Mouse (Mus musculus) embryo, embryonic 10.5 days (tissue): Measurements from ENCODE around the gene 4921501E09Rik.
"Not testable (repeated sequence)": the region's sequence is repeated elsewhere in the genome, so short reads cannot be mapped to it uniquely, and the experiment has no call there.

Source experiments
- DNase-seq: peaks from one replicate; pipeline ENCODE4 v3.0.0-alpha.2; 2015; ENCODE audit warnings: low spot score

4921501E09Rik gene

GRCm38 (mm10) chr17:33067958-33068357, at the start of gene 4921501E09Rik:
TSS of gene 4921501E09Rik (minus strand) at chr17:33068058.
- DNase-seq, result no peak

GRCm38 (mm10) chr17:33097396-33097795, 29.5 kb upstream of the 4921501E09Rik start:
- DNase-seq, result no peak

- peak; percentile 90 for DNase-seq
Measured at GRCm38 (mm10) chr17:33092391-33093193, 24.7 kb upstream of the 4921501E09Rik start.

- DNase-seq, result peak; percentile 10
Measured at GRCm38 (mm10) chr17:33091630-33092029, 23.8 kb upstream of the 4921501E09Rik start.

GRCm38 (mm10) chr17:33089220-33089949, 21.5 kb upstream of the 4921501E09Rik start, which contains the start of gene Zfp563:
TSS of gene Zfp563 (plus strand) at chr17:33089310.
- DNase-seq, result peak; percentile 93

GRCm38 (mm10) chr17:33063001-33063400, 4.9 kb downstream of the 4921501E09Rik start:
- peak; percentile 1 for DNase-seq

GRCm38 (mm10) chr17:33058791-33059190, 9.1 kb downstream of the 4921501E09Rik start:
- no peak for DNase-seq

- peak; percentile 95 for DNase-seq
Measured at GRCm38 (mm10) chr17:33032900-33033891, 34.7 kb downstream of the 4921501E09Rik start, which contains the start of gene Zfp763. TSS of gene Zfp763 (minus strand) at chr17:33033402.

GRCm38 (mm10) chr17:33032376-33032775, 35.5 kb downstream of the 4921501E09Rik start:
- DNase-seq, result peak; percentile 29

- DNase-seq, result not testable (repeated sequence)
Measured at GRCm38 (mm10) chr17:33020434-33020833, 47.4 kb downstream of the 4921501E09Rik start.
